Comparison of ENCODE assay signal across 8 mouse cellular contexts in genomic region chr12:8313773-8314172, GRCm38 (mm10). TPM values are rescaled to one million over a fixed set of nuclear protein-coding genes. Genes with fewer than 3 reads are reported as not detected.
A peak's percentile ranks its signal among the peaks of the same experiment; 100 is the strongest.
DNase-seq lines count a peak whose midpoint lies in the region; ATAC-seq and TF ChIP-seq lines count a peak whose summit lies in the region.

No protein-coding gene starts in this region.

- no peak for DNase-seq in liver, embryonic 13.5 days
- no peak for DNase-seq in adrenal gland, postnatal 4 days (ENCODE audit: low spot score in 2 of 2)
- DNase-seq in embryo, embryonic 9.5 days (ENCODE audit: extremely low spot score), result no peak

- peak overlapping the region; percentile 78 for H3K4me2 ChIP-seq in forebrain, embryonic 12.5 days
- peak overlapping the region; percentile 84 for H3K4me2 ChIP-seq in liver, embryonic 13.5 days

- peaks cover 9% of the 10 kb centered on the region for H3K4me1 ChIP-seq in erythroblast, embryonic 14.5 days (ENCODE audit: control insufficient read depth)
- peaks cover 10% of the 10 kb centered on the region for H3K4me1 ChIP-seq in forebrain, embryonic 12.5 days
- peaks cover 12% of the 10 kb centered on the region; the same call in 1 of the 2 replicates for H3K4me1 ChIP-seq in liver, embryonic 13.5 days (replicated peaks)

- no peak overlapping the region for H3K27ac ChIP-seq in forebrain, embryonic 12.5 days
- H3K27ac ChIP-seq in liver, embryonic 13.5 days, result no peak overlapping the region

- peaks cover 25% of the 10 kb centered on the region for H3K27me3 ChIP-seq in erythroblast, embryonic 14.5 days (ENCODE audit: control insufficient read depth)
- H3K27me3 ChIP-seq in C2C12 (ENCODE audit: control insufficient read depth, insufficient read depth, insufficient read length), result no peaks in the 10 kb centered on the region
- peaks cover 42% of the 10 kb centered on the region for H3K27me3 ChIP-seq in forebrain, embryonic 12.5 days
- H3K27me3 ChIP-seq in liver, embryonic 13.5 days, result peaks cover 35% of the 10 kb centered on the region

- no peaks in the 10 kb centered on the region; the same call in 1 of the 2 replicates for H3K9me3 ChIP-seq in erythroblast, embryonic 14.5 days (ENCODE audit: control insufficient read depth, low read length)
- no peaks in the 10 kb centered on the region for H3K9me3 ChIP-seq in forebrain, embryonic 12.5 days
- H3K9me3 ChIP-seq in liver, embryonic 13.5 days (replicated peaks), result no peaks in the 10 kb centered on the region

- peak overlapping the region; percentile 65 for H3K9ac ChIP-seq in forebrain, embryonic 12.5 days
- H3K9ac ChIP-seq in liver, embryonic 13.5 days, result peak overlapping the region; percentile 70

- H3ac ChIP-seq in C2C12 (ENCODE audit: control insufficient read depth, insufficient read length, low read depth), result peak overlapping the region; percentile 66

- H3K79me2 ChIP-seq in C2C12 (ENCODE audit: control insufficient read depth, insufficient read depth), result peaks cover 35% of the 10 kb centered on the region

- no peak for ATAC-seq in erythroblast, adult 5-6 weeks (replicated peaks; ENCODE audit: low FRiP score, poor library complexity, severe bottlenecking)
- ATAC-seq in forebrain, embryonic 12.5 days (ENCODE audit: low FRiP score), result peak; percentile 13; the same call in 1 of the 2 replicates
- ATAC-seq in liver, embryonic 13.5 days (ENCODE audit: low read depth), result peak; percentile 16; the same call in 1 of the 2 replicates
- ATAC-seq in erythroid progenitor cell, adult 5-6 weeks (replicated peaks; ENCODE audit: low FRiP score, poor library complexity, severe bottlenecking), result no peak

- peaks cover 8% of the 10 kb centered on the region for H3K79me3 ChIP-seq in C2C12 (ENCODE audit: low read depth)

- peaks cover 6% of the 10 kb centered on the region; the same call in 1 of the 2 replicates for H3K36me3 ChIP-seq in erythroblast, embryonic 14.5 days (ENCODE audit: control insufficient read depth)
- H3K36me3 ChIP-seq in C2C12 (ENCODE audit: control insufficient read depth, insufficient read depth), result peaks cover 14% of the 10 kb centered on the region
- no peaks in the 10 kb centered on the region; the same call in 1 of the 2 replicates for H3K36me3 ChIP-seq in forebrain, embryonic 12.5 days (replicated peaks)
- H3K36me3 ChIP-seq in liver, embryonic 13.5 days, result 0 out of 2 replicates have a peak, but pooled peaks cover 5% of the 10 kb centered on the region

- WGBS in forebrain, embryonic 12.5 days, result 23% methylated on average over 12 of the region's 12 CpGs
- WGBS in liver, embryonic 13.5 days (ENCODE audit: insufficient replicate concordance), result 18% methylated on average over 12 of the region's 12 CpGs

- peak overlapping the region; percentile 64 for H3K4me3 ChIP-seq in erythroblast, embryonic 14.5 days (replicated peaks)
- H3K4me3 ChIP-seq in C2C12 (ENCODE audit: insufficient read depth, poor library complexity, severe bottlenecking), result peak overlapping the region; percentile 56
- peak overlapping the region; percentile 63 for H3K4me3 ChIP-seq in forebrain, embryonic 12.5 days (replicated peaks)
- peak overlapping the region; percentile 66 for H3K4me3 ChIP-seq in liver, embryonic 13.5 days (replicated peaks)

- TF ChIP-seq CTCF in C2C12 (IDR thresholded peaks at IDR 0.05; ENCODE audit: control insufficient read depth, insufficient read depth, insufficient read length), result no peak

TF ChIP-seq in C2C12, 6 proteins besides CTCF, POLR2A, EP300 and RAD21:
- no peak for TF ChIP-seq USF1 (IDR thresholded peaks at IDR 0.05; ENCODE audit: low read depth)
- TF ChIP-seq CEBPB (IDR thresholded peaks at IDR 0.05; ENCODE audit: low read depth), result no peak
- TF ChIP-seq MYOD1 (IDR thresholded peaks at IDR 0.05; ENCODE audit: control insufficient read depth, insufficient read length, low read depth), result no peak
- TF ChIP-seq FOSL1 (IDR thresholded peaks at IDR 0.05; ENCODE audit: insufficient read depth, low read length, poor library complexity, severe bottlenecking), result no peak
- no peak for TF ChIP-seq MAX (IDR thresholded peaks at IDR 0.05)
- TF ChIP-seq MYOG (IDR thresholded peaks at IDR 0.05; ENCODE audit: control insufficient read depth, extremely low read depth, insufficient read length), result no peak

RNA-seq across cellular contexts. Expression of gene Hs1bp3, which starts 0.5 kb away (rescaled TPM):
- polyA plus RNA-seq in erythroblast, embryonic 14.5 days (2012), result 0.15 TPM in 1 of 2 replicates, not detected in the other
- 1.5 TPM in 1 of 2 replicates, not detected in the other for total RNA-seq in erythroblast, adult 5-6 weeks (2015; ENCODE audit: low replicate concordance)
- 1.1 and 1.8 TPM in 2 replicates for total RNA-seq in erythroblast, adult 5-6 weeks (2017; ENCODE audit: low replicate concordance)
- 21.8 TPM for polyA plus RNA-seq in C2C12 (2012; fragmentation: generic; extraction: Trizol)
- 11.5 and 11.7 TPM in 2 replicates for polyA plus RNA-seq in forebrain, embryonic 12.5 days (2016; fragmentation: Nextera tagmentation; extraction: Ambion mirVana)
- 3.7 and 4.1 TPM in 2 replicates for polyA plus RNA-seq in liver, embryonic 13.5 days (2015; fragmentation: Nextera tagmentation; extraction: Ambion mirVana)
- 2.1 and 2.9 TPM in 2 replicates for total RNA-seq in erythroid progenitor cell, adult 5-6 weeks (2015; ENCODE audit: low replicate concordance)
- total RNA-seq in erythroid progenitor cell, adult 5-6 weeks (2017; ENCODE audit: low replicate concordance), result 0.39 and 0.61 TPM in 2 replicates
- 10 to 100 TPM; 17.0 to 18.5 TPM for total RNA-seq in adrenal gland, postnatal 4 days (2021)

RNA-seq across cellular contexts. Expression of gene Gdf7, which starts 12.0 kb away (rescaled TPM):
- not detected in 2 replicates for polyA plus RNA-seq in erythroblast, embryonic 14.5 days (2012)
- total RNA-seq in erythroblast, adult 5-6 weeks (2015; ENCODE audit: low replicate concordance), result not detected in 2 replicates
- total RNA-seq in erythroblast, adult 5-6 weeks (2017; ENCODE audit: low replicate concordance), result not detected in 2 replicates
- polyA plus RNA-seq in C2C12 (2012; fragmentation: generic; extraction: Trizol), result 0.09 TPM
- 0.27 and 0.34 TPM in 2 replicates for polyA plus RNA-seq in forebrain, embryonic 12.5 days (2016; fragmentation: Nextera tagmentation; extraction: Ambion mirVana)
- not detected in 2 replicates for polyA plus RNA-seq in liver, embryonic 13.5 days (2015; fragmentation: Nextera tagmentation; extraction: Ambion mirVana)
- not detected in 2 replicates for total RNA-seq in erythroid progenitor cell, adult 5-6 weeks (2015; ENCODE audit: low replicate concordance)
- not detected in 2 replicates for total RNA-seq in erythroid progenitor cell, adult 5-6 weeks (2017; ENCODE audit: low replicate concordance)
- under 1 TPM in 1 of 2 experiments, not detected in 1; 0.20 TPM for total RNA-seq in adrenal gland, postnatal 4 days (2021)

Comparison
In these comparisons a context has a peak if more than half of its experiments do, and no peak if none do; other contexts are left out.
1. ATAC-seq: peak in forebrain, embryonic 12.5 days (single experiment) and liver, embryonic 13.5 days (single experiment); none in erythroblast, adult 5-6 weeks (single experiment) and erythroid progenitor cell, adult 5-6 weeks (single experiment).
2. Peak in every context shown above with its lines, with median percentiles within 50 percentile points of each other: H3K4me3 ChIP-seq.